Mouse (Mus musculus) spleen, adult 2 months (tissue): ENCODE data around the gene Treml4.

Experiments used
- CTCF ChIP-seq: fragments of 200-500 bp; IDR thresholded peaks from 2 replicates; pipeline ENCODE4 v1.5.1; 2011; ENCODE audit warnings: mild to moderate bottlenecking, inconsistent platforms; ENCODE audit not compliant: insufficient read depth, insufficient read length, insufficient replicate concordance; ENCODE audit errors: extremely low read depth
- POLR2A ChIP-seq: fragments of 200-500 bp; IDR thresholded peaks from 2 replicates; pipeline ENCODE4 v1.6.1; 2011; ENCODE audit warnings: low read depth, low read length, inconsistent platforms

GRCm38 (mm10) chr17:48323236-48323635, 59.1 kb downstream of the Treml4 start:
- TF ChIP-seq CTCF (no peak), POLR2A (no peak)
